Comparison of ENCODE assay signal across 15 mouse cellular contexts in the genomic region with DNA sequence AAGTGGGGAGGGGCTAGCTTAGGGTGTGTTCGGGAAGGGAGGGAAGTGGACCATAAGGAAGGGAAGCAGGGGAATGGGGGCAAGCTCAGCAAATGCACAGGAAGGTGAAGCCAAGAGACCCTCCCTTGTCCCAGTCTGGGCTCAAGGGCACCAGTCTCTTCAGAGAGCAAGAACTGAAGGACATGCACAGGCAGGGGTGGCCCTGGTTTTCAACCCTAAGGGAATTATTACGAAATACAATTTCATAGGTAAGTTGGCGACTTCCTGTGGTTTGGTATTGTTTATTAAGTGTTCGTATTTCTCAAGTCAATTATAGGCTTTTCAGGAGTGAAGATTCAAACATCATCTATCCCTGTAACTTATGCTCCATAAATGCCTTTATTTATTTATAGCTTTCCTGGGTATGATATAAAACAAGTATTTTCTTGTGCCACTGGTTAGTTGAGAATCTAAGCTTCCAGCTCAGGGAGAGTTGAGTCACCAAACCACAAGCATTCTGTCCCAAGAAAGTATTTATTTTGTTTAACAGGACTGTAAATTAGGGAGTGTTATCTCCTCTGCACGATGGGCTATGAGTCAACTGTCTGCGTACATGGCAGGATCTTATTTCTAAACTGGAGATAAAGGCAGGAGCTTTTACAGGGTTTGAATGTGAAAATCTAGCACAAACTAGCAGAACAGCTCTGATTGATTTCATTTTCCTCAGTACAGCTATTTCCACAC.
DNase-seq lines count a peak whose midpoint lies in the region; ATAC-seq lines count a peak whose summit lies in the region.
"Had no signal": no experiment of that assay in that cellular context is flagged by ENCODE, and none has a peak within 500 bp of the region (broad histone marks: within the 10 kb centered on the region; RNA-seq: fewer than 3 reads in every experiment).

No protein-coding gene starts in this region.

- H3K36me3 ChIP-seq in liver, embryonic 12.5 days, result no peaks in the 10 kb centered on the region
- no peaks in the 10 kb centered on the region for H3K36me3 ChIP-seq in neural tube, embryonic 15.5 days
- H3K36me3 ChIP-seq: neural tube, embryonic 13.5 days had no signal

- no peak overlapping the region for H3K4me2 ChIP-seq in liver, embryonic 12.5 days
- no peak overlapping the region for H3K4me2 ChIP-seq in neural tube, embryonic 15.5 days
- H3K4me2 ChIP-seq: neural tube, embryonic 13.5 days had no signal

- ATAC-seq in liver, embryonic 12.5 days, result no peak
- ATAC-seq in neural tube, embryonic 15.5 days (ENCODE audit: low FRiP score), result no peak
- ATAC-seq: forebrain, embryonic 14.5 days had no signal

- H3K9ac ChIP-seq in liver, embryonic 12.5 days, result no peak overlapping the region
- H3K9ac ChIP-seq in neural tube, embryonic 15.5 days (replicated peaks), result no peak overlapping the region
- H3K9ac ChIP-seq: neural tube, embryonic 13.5 days had no signal

- no peak overlapping the region for H3K27ac ChIP-seq in liver, embryonic 12.5 days
- H3K27ac ChIP-seq in neural tube, embryonic 15.5 days (replicated peaks), result no peak overlapping the region
- H3K27ac ChIP-seq: gastrocnemius, adult 2 months; heart, adult 2 months; neural tube, embryonic 13.5 days had no signal

- H3K4me1 ChIP-seq in liver, embryonic 12.5 days, result no peaks in the 10 kb centered on the region
- no peaks in the 10 kb centered on the region for H3K4me1 ChIP-seq in neural tube, embryonic 15.5 days
- H3K4me1 ChIP-seq: neural tube, embryonic 13.5 days had no signal

- H3K9me3 ChIP-seq in liver, embryonic 12.5 days (replicated peaks), result no peaks in the 10 kb centered on the region
- no peaks in the 10 kb centered on the region for H3K9me3 ChIP-seq in neural tube, embryonic 15.5 days (replicated peaks)
- H3K9me3 ChIP-seq: neural tube, embryonic 13.5 days had no signal

- H3K27me3 ChIP-seq in liver, embryonic 12.5 days (replicated peaks), result no peaks in the 10 kb centered on the region
- H3K27me3 ChIP-seq in neural tube, embryonic 15.5 days (replicated peaks), result no peaks in the 10 kb centered on the region
- H3K27me3 ChIP-seq: CH12.LX; neural tube, embryonic 13.5 days had no signal

- peak; percentile 7 for DNase-seq in left cerebral cortex, adult 11 months (ENCODE audit: low spot score)
- no peak for DNase-seq in left cerebral cortex, postnatal 36 days (ENCODE audit: low spot score in 2 of 2)
- DNase-seq in urinary bladder, postnatal 14 days (ENCODE audit: low spot score), result peak; percentile 33
- no peak for DNase-seq in urinary bladder, postnatal 10 days (ENCODE audit: low spot score)
- DNase-seq in brain, adult 2 months (ENCODE audit: low read depth, low spot score), result peak; percentile 70
- no peak for DNase-seq in cerebellum, postnatal 10 days
- DNase-seq: cerebellum, adult 8-10 months; gastrocnemius, adult 2 months; heart, adult 2 months; heart, postnatal 14 days had no signal

- no peak overlapping the region for H3K4me3 ChIP-seq in liver, embryonic 12.5 days
- no peak overlapping the region for H3K4me3 ChIP-seq in neural tube, embryonic 15.5 days (replicated peaks)
- H3K4me3 ChIP-seq: gastrocnemius, adult 2 months; heart, adult 2 months; neural tube, embryonic 13.5 days had no signal

- WGBS in liver, embryonic 12.5 days (ENCODE audit: insufficient replicate concordance), result 32% methylated on average over 6 of the region's 6 CpGs
- WGBS in neural tube, embryonic 15.5 days, result 88% methylated on average over 6 of the region's 6 CpGs

- intact Hi-C loops in left cerebral cortex, postnatal 36 days (cut with DNase I), result no loop called here

Comparison
In these comparisons a context has a peak if more than half of its experiments do, and no peak if none do; other contexts are left out.
1. DNase-seq: peak in left cerebral cortex, adult 11 months (single experiment), urinary bladder, postnatal 14 days (single experiment) and brain, adult 2 months (single experiment); none in left cerebral cortex, postnatal 36 days (0 of 2), urinary bladder, postnatal 10 days (single experiment) and cerebellum, postnatal 10 days (0 of 2).